Mouse (Mus musculus): ENCODE data around the gene Bcl10.

DNA sequence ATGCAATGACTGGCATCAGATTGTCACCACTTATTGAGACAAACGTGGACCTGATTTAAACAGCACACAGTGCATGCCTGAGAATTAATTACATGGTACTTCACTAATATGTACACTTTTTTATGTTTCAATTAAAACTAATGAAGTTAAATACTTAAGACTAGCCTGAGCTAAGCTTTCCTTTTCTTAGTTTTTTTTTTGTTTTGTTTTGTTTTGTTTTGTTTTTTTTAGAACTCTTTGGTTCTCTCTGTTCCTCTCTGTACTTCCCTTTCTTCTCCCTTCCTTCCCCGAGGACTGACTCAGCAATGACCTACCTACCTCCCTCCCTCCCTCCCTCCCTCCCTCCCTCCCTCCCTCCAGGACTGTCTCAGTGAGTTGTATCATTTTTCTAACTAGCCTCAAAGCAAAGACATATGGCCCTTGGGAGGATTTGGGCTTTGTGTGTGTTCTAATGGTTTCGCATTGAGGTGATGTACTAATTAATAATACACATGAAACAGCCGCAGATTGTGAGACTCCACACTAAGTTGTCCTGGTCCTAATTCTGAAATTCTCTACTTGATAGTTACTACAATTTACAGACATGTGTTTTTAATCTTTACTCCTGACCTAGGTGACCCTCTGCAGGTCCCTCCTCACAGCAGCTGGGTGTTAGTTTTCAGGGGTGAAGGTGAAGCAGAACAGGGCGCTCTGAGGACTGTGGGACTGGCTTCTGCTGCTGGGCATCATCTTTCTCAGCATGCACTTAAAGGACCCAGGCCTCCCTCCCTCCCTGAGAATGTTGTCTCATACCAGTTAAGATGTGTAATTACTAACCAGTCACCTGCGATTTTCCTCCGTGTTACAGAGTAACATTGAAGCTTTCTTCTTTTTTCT is 7.2 kb downstream of the Bcl10 start:
- TF ChIP-seq CTCF (IDR thresholded peaks at IDR 0.05; ENCODE audit: low read depth) (no peak), EP300 (optimal IDR thresholded peaks at IDR 0.05) (no peak)
